Mouse (Mus musculus): ENCODE results near the gene Hist1h2an. TPM values are rescaled to one million over a fixed set of nuclear protein-coding genes. Genes with fewer than 3 reads are reported as not detected.

Gene Hist1h2an
- total RNA-seq, 2 experiments from 2014 or later: 1,144 TPM; not detected in 1

DNA sequence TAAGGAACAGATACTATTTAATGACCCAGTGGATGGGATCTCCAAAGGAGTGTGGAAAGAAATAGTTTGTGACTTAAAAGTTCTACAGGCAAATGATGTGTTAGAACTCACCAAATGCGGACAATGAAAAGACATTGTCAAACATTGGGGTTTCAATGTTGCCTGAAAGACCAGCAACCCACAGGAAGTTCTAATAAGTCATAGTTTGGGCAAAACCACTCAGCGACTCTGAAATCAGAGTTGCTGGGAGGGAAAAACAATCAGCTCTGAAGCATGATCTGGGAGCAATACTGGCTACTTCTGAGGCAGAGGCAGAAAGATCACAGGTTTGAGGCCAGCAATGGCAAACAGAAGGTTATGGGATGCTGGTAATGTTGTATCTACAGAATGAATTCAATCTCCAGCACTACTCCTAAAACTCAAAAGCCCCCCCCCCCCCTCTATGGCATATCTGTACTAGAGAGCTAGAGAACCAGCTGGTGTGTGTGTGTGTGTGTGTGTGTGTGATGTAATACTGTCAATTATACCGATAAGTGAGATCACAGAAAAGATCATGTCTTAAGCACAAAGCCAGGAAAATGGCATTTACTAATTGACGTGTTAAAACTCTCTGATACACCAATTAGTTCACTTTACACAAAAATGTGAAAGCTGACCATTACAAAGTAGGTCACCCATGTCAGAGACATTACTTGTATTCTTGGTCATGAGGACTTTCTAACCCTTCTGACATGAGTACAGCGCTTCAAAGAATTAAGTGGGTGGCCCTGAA lies 37.4 kb downstream of the Hist1h2an start:
- no peak for ATAC-seq (replicated peaks; ENCODE audit: poor library complexity, severe bottlenecking)

DNA sequence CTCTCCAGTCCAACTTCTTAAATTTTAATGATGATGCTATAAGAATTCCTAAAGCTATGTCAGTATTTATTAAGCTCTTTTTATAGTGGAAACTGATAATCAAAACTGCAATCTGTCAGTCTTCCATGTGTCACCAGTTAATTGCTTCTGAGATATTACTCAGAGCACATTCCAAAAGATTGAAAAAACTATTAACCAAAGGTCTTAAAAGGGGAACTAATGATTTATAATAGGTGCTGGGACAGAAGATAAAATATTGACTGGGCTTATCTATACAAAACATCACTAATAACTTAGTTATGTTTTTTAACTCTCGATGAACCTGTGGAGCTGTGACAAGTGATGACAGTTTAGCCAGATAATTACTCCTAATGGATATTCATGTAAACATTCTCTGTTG lies 42.0 kb downstream of the Hist1h2an start:
- ATAC-seq (replicated peaks; ENCODE audit: poor library complexity, severe bottlenecking): no peak

Other genes with a start within 250 kb of the Hist1h2an start
- not detected in 2 replicates for gene Olfr1366, start 244.4 kb downstream of the Hist1h2an start, total RNA-seq (2014; fragmentation: Nextera tagmentation)
- gene Olfr1366, start 244.4 kb downstream of the Hist1h2an start, total RNA-seq (2017): not detected in 2 replicates
- not detected in 2 replicates for gene Olfr1535, start 227.3 kb downstream of the Hist1h2an start, total RNA-seq (2014; fragmentation: Nextera tagmentation)
- not detected in 2 replicates for gene Olfr1535, start 227.3 kb downstream of the Hist1h2an start, total RNA-seq (2017)
- gene Olfr1364, start 205.5 kb downstream of the Hist1h2an start, total RNA-seq (2014; fragmentation: Nextera tagmentation): not detected in 2 replicates
- gene Olfr1364, start 205.5 kb downstream of the Hist1h2an start, total RNA-seq (2017): not detected in 2 replicates
- not detected in 2 replicates for gene Olfr1362, start 173.2 kb downstream of the Hist1h2an start, total RNA-seq (2014; fragmentation: Nextera tagmentation)
- not detected in 2 replicates for gene Olfr1362, start 173.2 kb downstream of the Hist1h2an start, total RNA-seq (2017)
- gene Olfr11, start 144.7 kb downstream of the Hist1h2an start, total RNA-seq (2014; fragmentation: Nextera tagmentation): not detected in 2 replicates
- not detected in 2 replicates for gene Olfr11, start 144.7 kb downstream of the Hist1h2an start, total RNA-seq (2017)
- gene Olfr1361, start 123.8 kb downstream of the Hist1h2an start, total RNA-seq (2014; fragmentation: Nextera tagmentation): not detected in 2 replicates
- not detected in 2 replicates for gene Olfr1361, start 123.8 kb downstream of the Hist1h2an start, total RNA-seq (2017)
- gene Olfr1360, start 109.8 kb downstream of the Hist1h2an start, total RNA-seq (2014; fragmentation: Nextera tagmentation): not detected in 2 replicates
- gene Olfr1360, start 109.8 kb downstream of the Hist1h2an start, total RNA-seq (2017): not detected in 2 replicates
- gene Olfr1359, start 89.1 kb downstream of the Hist1h2an start, total RNA-seq (2014; fragmentation: Nextera tagmentation): not detected in 2 replicates
- not detected in 2 replicates for gene Olfr1359, start 89.1 kb downstream of the Hist1h2an start, total RNA-seq (2017)
- gene Hist1h2bl, start 71.1 kb downstream of the Hist1h2an start, total RNA-seq (2014; fragmentation: Nextera tagmentation): 210 and 236 TPM in 2 replicates
- 416 and 515 TPM in 2 replicates for gene Hist1h2bl, start 71.1 kb downstream of the Hist1h2an start, total RNA-seq (2017)
- 17.2 TPM in 1 of 2 replicates, not detected in the other for gene Hist1h2ai, start 70.8 kb downstream of the Hist1h2an start, total RNA-seq (2014; fragmentation: Nextera tagmentation)
- 2,072 and 5,185 TPM in 2 replicates for gene Hist1h2ai, start 70.8 kb downstream of the Hist1h2an start, total RNA-seq (2017)
- gene Hist1h3h, start 69.6 kb downstream of the Hist1h2an start, total RNA-seq (2014; fragmentation: Nextera tagmentation): 4.5 TPM in 1 of 2 replicates, not detected in the other
- 334 and 360 TPM in 2 replicates for gene Hist1h3h, start 69.6 kb downstream of the Hist1h2an start, total RNA-seq (2017)
- gene Hist1h2bm, start 65.2 kb downstream of the Hist1h2an start, total RNA-seq (2014; fragmentation: Nextera tagmentation): 123 and 125 TPM in 2 replicates
- gene Hist1h2bm, start 65.2 kb downstream of the Hist1h2an start, total RNA-seq (2017): 554 and 641 TPM in 2 replicates
- gene Hist1h4j, start 52.2 kb downstream of the Hist1h2an start, total RNA-seq (2014; fragmentation: Nextera tagmentation): 2.1 and 2.5 TPM in 2 replicates
- gene Hist1h4j, start 52.2 kb downstream of the Hist1h2an start, total RNA-seq (2017): 277 and 325 TPM in 2 replicates
- gene Hist1h4k, start 36.7 kb downstream of the Hist1h2an start, total RNA-seq (2014; fragmentation: Nextera tagmentation): 143 and 341 TPM in 2 replicates
- gene Hist1h4k, start 36.7 kb downstream of the Hist1h2an start, total RNA-seq (2017): 2,272 and 2,398 TPM in 2 replicates
- gene Hist1h2ak, start 33.4 kb downstream of the Hist1h2an start, total RNA-seq (2014; fragmentation: Nextera tagmentation): 8.6 and 105 TPM in 2 replicates
- gene Hist1h2ak, start 33.4 kb downstream of the Hist1h2an start, total RNA-seq (2017): 1,120 and 1,478 TPM in 2 replicates
- 168 and 218 TPM in 2 replicates for gene Hist1h2bn, start 33.1 kb downstream of the Hist1h2an start, total RNA-seq (2014; fragmentation: Nextera tagmentation)
- 1,437 and 1,878 TPM in 2 replicates for gene Hist1h2bn, start 33.1 kb downstream of the Hist1h2an start, total RNA-seq (2017)
- gene Hist1h1b, start 6.6 kb downstream of the Hist1h2an start, total RNA-seq (2014; fragmentation: Nextera tagmentation): 278 and 329 TPM in 2 replicates
- 1,634 and 1,715 TPM in 2 replicates for gene Hist1h1b, start 6.6 kb downstream of the Hist1h2an start, total RNA-seq (2017)
- gene Hist1h3i, start 3.8 kb downstream of the Hist1h2an start, total RNA-seq (2014; fragmentation: Nextera tagmentation): 73.1 and 153 TPM in 2 replicates
- 268 and 310 TPM in 2 replicates for gene Hist1h3i, start 3.8 kb downstream of the Hist1h2an start, total RNA-seq (2017)
- gene Hist1h2bp, start 243 bp upstream of the Hist1h2an start, total RNA-seq (2014; fragmentation: Nextera tagmentation): 8.8 and 28.0 TPM in 2 replicates
- 41.2 and 55.0 TPM in 2 replicates for gene Hist1h2bp, start 243 bp upstream of the Hist1h2an start, total RNA-seq (2017)
- gene Hist1h2bq, start 23.0 kb upstream of the Hist1h2an start, total RNA-seq (2014; fragmentation: Nextera tagmentation): 261 and 279 TPM in 2 replicates
- gene Hist1h2bq, start 23.0 kb upstream of the Hist1h2an start, total RNA-seq (2017): 496 and 652 TPM in 2 replicates
- gene Hist1h2ao, start 23.2 kb upstream of the Hist1h2an start, total RNA-seq (2014; fragmentation: Nextera tagmentation): 54.5 TPM in 1 of 2 replicates, not detected in the other
- 38.4 TPM in 1 of 2 replicates, not detected in the other for gene Hist1h2ao, start 23.2 kb upstream of the Hist1h2an start, total RNA-seq (2017)
- 72.5 and 88.1 TPM in 2 replicates for gene Hist1h4m, start 24.5 kb upstream of the Hist1h2an start, total RNA-seq (2014; fragmentation: Nextera tagmentation)
- gene Hist1h4m, start 24.5 kb upstream of the Hist1h2an start, total RNA-seq (2017): 1,782 and 2,792 TPM in 2 replicates
- 21.5 and 58.9 TPM in 2 replicates for gene Hist1h4n, start 45.0 kb upstream of the Hist1h2an start, total RNA-seq (2014; fragmentation: Nextera tagmentation)
- 1,825 and 2,129 TPM in 2 replicates for gene Hist1h4n, start 45.0 kb upstream of the Hist1h2an start, total RNA-seq (2017)
- 38.3 and 85.3 TPM in 2 replicates for gene Hist1h2ap, start 46.3 kb upstream of the Hist1h2an start, total RNA-seq (2014; fragmentation: Nextera tagmentation)
- gene Hist1h2ap, start 46.3 kb upstream of the Hist1h2an start, total RNA-seq (2017): 5,843 and 7,480 TPM in 2 replicates
- 243 and 249 TPM in 2 replicates for gene Hist1h2br, start 46.5 kb upstream of the Hist1h2an start, total RNA-seq (2014; fragmentation: Nextera tagmentation)
- 665 and 823 TPM in 2 replicates for gene Hist1h2br, start 46.5 kb upstream of the Hist1h2an start, total RNA-seq (2017)
- gene Zfp184, start 157.9 kb upstream of the Hist1h2an start, total RNA-seq (2014; fragmentation: Nextera tagmentation): 13.3 and 15.7 TPM in 2 replicates
- 13.3 and 16.3 TPM in 2 replicates for gene Zfp184, start 157.9 kb upstream of the Hist1h2an start, total RNA-seq (2017)
- not detected in 2 replicates for gene Pom121l2, start 194.0 kb upstream of the Hist1h2an start, total RNA-seq (2014; fragmentation: Nextera tagmentation)
- not detected in 2 replicates for gene Pom121l2, start 194.0 kb upstream of the Hist1h2an start, total RNA-seq (2017)
- gene Prss16, start 222.5 kb upstream of the Hist1h2an start, total RNA-seq (2014; fragmentation: Nextera tagmentation): 12.8 and 15.1 TPM in 2 replicates
- gene Prss16, start 222.5 kb upstream of the Hist1h2an start, total RNA-seq (2017): 8.3 and 9.1 TPM in 2 replicates
- gene Hist1h2ah, start 248.3 kb upstream of the Hist1h2an start, total RNA-seq (2014; fragmentation: Nextera tagmentation): 13.4 TPM in 1 of 2 replicates, not detected in the other
- gene Hist1h2ah, start 248.3 kb upstream of the Hist1h2an start, total RNA-seq (2017): 1,444 and 2,588 TPM in 2 replicates
- 9.6 and 80.5 TPM in 2 replicates for gene Hist1h2bk, start 248.7 kb upstream of the Hist1h2an start, total RNA-seq (2014; fragmentation: Nextera tagmentation)
- gene Hist1h2bk, start 248.7 kb upstream of the Hist1h2an start, total RNA-seq (2017): 2,021 and 2,596 TPM in 2 replicates

Measured in granulocyte monocyte progenitor cell, adult 5-6 weeks (primary cell).